Mouse (Mus musculus): Measurements from ENCODE around the gene Ccin. TPM values are rescaled to one million over a fixed set of nuclear protein-coding genes. Genes with fewer than 3 reads are reported as not detected.

Gene Ccin
- polyA plus RNA-seq (2015; fragmentation: Nextera tagmentation; extraction: Ambion mirVana): not detected in 2 replicates

DNA sequence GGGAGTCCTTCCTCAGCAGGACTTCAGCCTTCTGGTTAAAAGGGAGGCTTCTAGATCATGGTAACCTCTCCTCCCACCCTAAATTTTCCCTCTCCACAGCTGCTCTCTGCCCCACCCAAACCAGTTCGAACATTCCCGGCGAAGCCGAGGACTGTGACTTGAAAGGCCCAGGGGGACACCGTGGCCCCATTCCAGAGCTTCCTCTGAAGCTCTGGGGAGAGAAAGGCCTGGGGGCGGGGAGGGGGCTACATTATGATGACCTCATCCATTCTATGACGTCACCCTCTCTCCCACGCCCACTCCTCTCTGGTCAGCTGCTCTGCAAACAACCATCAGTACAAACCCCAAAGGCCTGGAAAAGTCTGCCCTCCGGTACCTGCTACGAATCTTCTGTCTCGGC is at the start of gene Ccin:
Gene Ccin, plus strand, starts transcription at position 303 of the 400 bp plus-strand sequence.
- no peak for ATAC-seq
- Histone ChIP-seq H3K4me2 (ENCODE audit: low read length) (peak within 1 kb of the TSS; percentile 73), H3K27me3 (ENCODE audit: control insufficient read depth, insufficient read depth, low read depth, low read length) (peaks cover 7% of the 10 kb centered on the region), H3K4me3 (ENCODE audit: low read depth, low read length) (peak within 1 kb of the TSS; percentile 39), H3K27ac (ENCODE audit: low read length) (no peak within 1 kb of the TSS), H3K4me1 (ENCODE audit: control insufficient read depth, insufficient read depth, low read length) (peaks cover 8% of the 10 kb centered on the region; the same call in 1 of the 2 replicates), H3K9ac (ENCODE audit: low read depth, low read length) (peak within 1 kb of the TSS; percentile 66), H3K9me3 (replicated peaks; ENCODE audit: control insufficient read depth, low read length, poor library complexity, severe bottlenecking) (no peaks in the 10 kb centered on the region), H3K36me3 (ENCODE audit: control insufficient read depth, insufficient read depth, low read length) (no peaks in the 10 kb centered on the region)
- WGBS: 85% methylated on average over 11 of the region's 11 CpGs

DNA sequence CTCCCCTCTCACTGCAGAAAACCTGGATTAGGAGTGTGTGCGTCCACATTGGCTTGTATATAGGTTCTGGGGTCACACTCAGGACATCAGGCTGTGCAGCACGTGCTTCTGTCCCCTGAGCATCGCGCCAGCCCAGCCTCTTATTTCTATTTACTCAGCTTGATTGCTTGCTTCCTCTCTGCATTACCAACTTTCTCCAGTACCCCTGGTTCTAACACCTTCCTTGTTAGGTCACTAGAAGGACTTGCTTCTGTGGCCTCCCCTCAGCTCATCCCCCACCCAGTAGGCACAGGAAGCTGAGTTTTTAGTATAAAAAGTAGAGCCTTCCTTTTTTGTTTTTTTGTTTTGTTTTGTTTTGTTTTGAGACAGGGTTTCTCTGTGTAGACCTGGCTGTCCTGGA is 47.1 kb upstream of the Ccin start:
- no peak for ATAC-seq
- Histone ChIP-seq H3K4me2 (ENCODE audit: low read length) (no peak overlapping the region), H3K27ac (ENCODE audit: low read length) (no peak overlapping the region), H3K36me3 (ENCODE audit: control insufficient read depth, insufficient read depth, low read length) (peaks cover 17% of the 10 kb centered on the region), H3K9me3 (replicated peaks; ENCODE audit: control insufficient read depth, low read length, poor library complexity, severe bottlenecking) (no peaks in the 10 kb centered on the region), H3K27me3 (ENCODE audit: control insufficient read depth, insufficient read depth, low read depth, low read length) (no peaks in the 10 kb centered on the region), H3K4me1 (ENCODE audit: control insufficient read depth, insufficient read depth, low read length) (no peaks in the 10 kb centered on the region), H3K9ac (ENCODE audit: low read depth, low read length) (no peak overlapping the region), H3K4me3 (ENCODE audit: low read depth, low read length) (no peak overlapping the region)
- WGBS: 86% methylated on average over 4 of the region's 4 CpGs

DNA sequence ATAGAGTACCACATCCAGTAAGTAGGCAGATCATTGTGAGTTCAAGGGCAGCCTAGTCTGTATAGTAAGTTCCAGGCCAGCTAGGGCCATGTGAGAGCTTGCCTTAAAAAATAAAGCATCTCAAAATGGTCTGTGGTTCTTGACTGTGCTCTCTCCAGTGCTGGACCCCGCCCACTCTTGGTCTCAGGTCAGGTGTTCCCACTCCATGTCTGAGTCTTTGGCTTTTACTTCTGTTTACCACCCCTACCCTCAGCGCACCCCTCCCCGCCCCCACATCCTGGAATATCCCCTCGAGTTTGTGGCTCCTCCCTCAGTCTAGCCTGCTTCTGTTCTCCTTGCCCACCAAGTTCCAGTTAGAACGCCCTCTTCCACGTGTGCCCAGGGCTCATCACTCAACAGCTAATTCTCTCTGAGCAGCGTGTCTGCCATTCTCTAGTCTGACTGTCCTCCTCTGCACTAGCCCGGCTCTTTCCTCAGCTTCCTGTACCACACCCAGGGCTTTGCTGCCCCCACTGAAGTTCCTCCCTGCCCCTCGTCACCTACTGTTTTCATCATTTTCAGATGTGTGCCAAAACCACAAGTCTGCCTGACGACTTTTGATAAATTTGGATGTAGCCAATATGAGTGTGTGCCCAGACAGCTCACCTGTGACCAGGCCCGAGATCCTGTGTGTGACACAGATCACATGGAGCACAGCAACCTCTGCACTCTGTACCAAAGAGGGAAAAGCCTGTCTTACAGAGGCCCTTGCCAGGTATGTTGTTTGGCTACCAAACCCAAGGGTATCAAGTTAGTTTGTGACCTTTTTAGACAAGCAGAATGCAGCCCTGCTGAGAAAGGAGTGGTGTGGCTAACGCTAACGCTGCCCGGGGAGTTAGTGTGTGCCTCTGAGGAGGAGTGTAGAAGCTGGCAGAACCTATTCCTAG is 46.3 kb upstream of the Ccin start:
- no peak overlapping the region for H3K9ac ChIP-seq (ENCODE audit: low read depth, low read length)
- no peak overlapping the region for H3K27ac ChIP-seq (ENCODE audit: low read length)
- H3K27me3 ChIP-seq (ENCODE audit: control insufficient read depth, insufficient read depth, low read depth, low read length): no peaks in the 10 kb centered on the region
- ATAC-seq: no peak
- 82% methylated on average over 14 of the region's 14 CpGs for WGBS
- no peak overlapping the region for H3K4me2 ChIP-seq (ENCODE audit: low read length)
- no peaks in the 10 kb centered on the region for H3K9me3 ChIP-seq (replicated peaks; ENCODE audit: control insufficient read depth, low read length, poor library complexity, severe bottlenecking)
- H3K4me1 ChIP-seq (ENCODE audit: control insufficient read depth, insufficient read depth, low read length): no peaks in the 10 kb centered on the region
- peaks cover 17% of the 10 kb centered on the region for H3K36me3 ChIP-seq (ENCODE audit: control insufficient read depth, insufficient read depth, low read length)
- no peak overlapping the region for H3K4me3 ChIP-seq (ENCODE audit: low read depth, low read length)

DNA sequence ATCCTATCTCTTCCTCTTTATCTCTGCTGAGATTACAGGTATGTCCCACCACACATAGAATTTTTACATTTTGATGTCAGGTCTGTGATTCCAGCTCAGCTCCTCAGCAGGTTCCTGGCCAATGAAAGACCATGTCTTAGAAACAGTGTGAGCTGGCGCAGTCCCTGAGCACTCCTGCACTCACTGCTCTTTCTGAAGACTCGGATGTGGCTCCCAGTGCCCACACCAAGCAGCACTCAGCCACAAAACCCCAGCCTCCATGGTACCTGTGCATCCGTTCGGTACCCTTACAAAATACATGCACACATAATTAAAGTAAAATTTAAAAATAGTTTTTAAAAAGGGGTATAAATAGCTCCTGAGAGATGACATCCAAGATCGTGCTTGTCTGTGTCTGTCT is 42.0 kb upstream of the Ccin start:
- Histone ChIP-seq H3K4me3 (ENCODE audit: low read depth, low read length) (no peak overlapping the region), H3K36me3 (ENCODE audit: control insufficient read depth, insufficient read depth, low read length) (peaks cover 20% of the 10 kb centered on the region), H3K27ac (ENCODE audit: low read length) (no peak overlapping the region), H3K9me3 (replicated peaks; ENCODE audit: control insufficient read depth, low read length, poor library complexity, severe bottlenecking) (no peaks in the 10 kb centered on the region), H3K27me3 (ENCODE audit: control insufficient read depth, insufficient read depth, low read depth, low read length) (no peaks in the 10 kb centered on the region), H3K4me2 (ENCODE audit: low read length) (no peak overlapping the region), H3K4me1 (ENCODE audit: control insufficient read depth, insufficient read depth, low read length) (no peaks in the 10 kb centered on the region), H3K9ac (ENCODE audit: low read depth, low read length) (no peak overlapping the region)
- no peak for ATAC-seq
- WGBS: 87% methylated on average over 5 of the region's 5 CpGs

DNA sequence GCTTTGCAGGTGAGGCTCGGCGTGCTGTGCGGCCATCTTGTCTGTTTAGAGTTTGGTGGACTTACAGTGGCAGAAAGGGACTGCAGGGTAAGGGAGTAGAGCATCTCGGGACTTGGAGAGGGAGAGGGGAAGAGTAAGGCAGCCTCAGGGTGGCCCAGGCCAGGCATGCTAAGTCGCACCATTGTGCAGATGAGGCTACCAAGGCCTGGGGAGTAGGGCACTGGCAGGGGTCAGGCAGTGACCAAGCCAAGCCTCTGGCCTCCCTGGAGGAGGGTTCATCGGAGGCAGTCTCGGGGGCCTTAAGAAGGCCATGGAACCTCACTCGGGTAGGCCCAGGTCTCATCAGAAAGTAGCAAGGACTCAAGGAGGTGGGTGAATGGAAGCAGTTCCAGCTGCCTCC is 40.9 kb upstream of the Ccin start:
- Histone ChIP-seq H3K36me3 (ENCODE audit: control insufficient read depth, insufficient read depth, low read length) (peaks cover 20% of the 10 kb centered on the region), H3K4me3 (ENCODE audit: low read depth, low read length) (no peak overlapping the region), H3K9me3 (replicated peaks; ENCODE audit: control insufficient read depth, low read length, poor library complexity, severe bottlenecking) (no peaks in the 10 kb centered on the region), H3K4me1 (ENCODE audit: control insufficient read depth, insufficient read depth, low read length) (no peaks in the 10 kb centered on the region), H3K4me2 (ENCODE audit: low read length) (no peak overlapping the region), H3K9ac (ENCODE audit: low read depth, low read length) (no peak overlapping the region), H3K27ac (ENCODE audit: low read length) (no peak overlapping the region), H3K27me3 (ENCODE audit: control insufficient read depth, insufficient read depth, low read depth, low read length) (no peaks in the 10 kb centered on the region)
- no peak for ATAC-seq
- WGBS: 82% methylated on average over 8 of the region's 8 CpGs

- no peaks in the 10 kb centered on the region for H3K9me3 ChIP-seq (replicated peaks; ENCODE audit: control insufficient read depth, low read length, poor library complexity, severe bottlenecking)
- H3K9ac ChIP-seq (ENCODE audit: low read depth, low read length): no peak overlapping the region
- no peak overlapping the region for H3K4me2 ChIP-seq (ENCODE audit: low read length)
- H3K36me3 ChIP-seq (ENCODE audit: control insufficient read depth, insufficient read depth, low read length): peaks cover 2% of the 10 kb centered on the region; the same call in 1 of the 2 replicates
- no peak overlapping the region for H3K4me3 ChIP-seq (ENCODE audit: low read depth, low read length)
- H3K27me3 ChIP-seq (ENCODE audit: control insufficient read depth, insufficient read depth, low read depth, low read length): no peaks in the 10 kb centered on the region
- ATAC-seq: no peak
- no peaks in the 10 kb centered on the region for H3K4me1 ChIP-seq (ENCODE audit: control insufficient read depth, insufficient read depth, low read length)
- WGBS: 94% methylated on average over 2 of the region's 2 CpGs
- H3K27ac ChIP-seq (ENCODE audit: low read length): no peak overlapping the region
Observed at GRCm38 (mm10) chr4:43947571-43947970, 35.7 kb upstream of the Ccin start.

- peaks cover 9% of the 10 kb centered on the region for H3K4me1 ChIP-seq (ENCODE audit: control insufficient read depth, insufficient read depth, low read length)
- H3K4me3 ChIP-seq (ENCODE audit: low read depth, low read length): peak within 1 kb of the TSS; percentile 72
- H3K9ac ChIP-seq (ENCODE audit: low read depth, low read length): peak within 1 kb of the TSS; percentile 85
- no peaks in the 10 kb centered on the region for H3K27me3 ChIP-seq (ENCODE audit: control insufficient read depth, insufficient read depth, low read depth, low read length)
- peak within 1 kb of the TSS; percentile 59 for H3K27ac ChIP-seq (ENCODE audit: low read length)
- ATAC-seq: peak; percentile 85
- peak within 1 kb of the TSS; percentile 96 for H3K4me2 ChIP-seq (ENCODE audit: low read length)
- H3K9me3 ChIP-seq (replicated peaks; ENCODE audit: control insufficient read depth, low read length, poor library complexity, severe bottlenecking): no peaks in the 10 kb centered on the region
- H3K36me3 ChIP-seq (ENCODE audit: control insufficient read depth, insufficient read depth, low read length): no peaks in the 10 kb centered on the region
- WGBS: under 1% methylated on average over 39 of the region's 45 CpGs
Observed at GRCm38 (mm10) chr4:43957292-43957845, 25.9 kb upstream of the Ccin start, which contains the start of gene Glipr2. TSS of gene Glipr2 (plus strand) at chr4:43957401.

DNA sequence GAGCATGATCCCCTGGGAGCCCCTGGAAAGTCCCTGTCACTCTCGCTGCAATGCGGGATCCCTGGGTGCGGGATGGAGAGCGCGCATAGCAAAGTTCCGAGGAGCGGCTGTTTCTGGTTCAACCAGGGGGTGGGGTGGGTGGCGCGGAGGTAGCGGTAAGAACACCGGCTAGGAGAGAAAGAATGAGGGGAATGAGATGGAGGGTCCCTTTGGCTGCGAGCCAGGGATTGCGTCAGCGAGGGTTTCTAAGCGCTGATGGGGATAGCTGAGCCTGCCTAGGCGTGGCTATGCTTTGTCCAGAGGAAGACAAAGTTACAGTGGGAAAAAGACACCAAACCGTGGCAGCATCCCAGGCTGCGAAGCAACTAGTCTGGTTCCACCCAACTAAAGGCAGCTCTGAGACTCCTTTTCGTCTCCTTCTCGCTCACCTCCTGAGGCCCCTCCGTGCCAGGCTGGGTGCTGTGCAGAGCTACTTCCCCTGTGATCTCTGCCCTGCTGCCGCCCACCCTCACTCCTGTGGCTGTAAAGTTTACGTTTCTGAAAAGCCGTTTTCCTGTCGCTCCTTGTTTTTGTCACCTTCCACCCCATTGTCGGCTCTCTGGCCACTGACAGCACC is 25.3 kb upstream of the Ccin start:
- WGBS: 0% methylated on average over 26 of the region's 26 CpGs
- peak overlapping the region; percentile 85 for H3K9ac ChIP-seq (ENCODE audit: low read depth, low read length)
- H3K4me3 ChIP-seq (ENCODE audit: low read depth, low read length): peak overlapping the region; percentile 72
- H3K9me3 ChIP-seq (replicated peaks; ENCODE audit: control insufficient read depth, low read length, poor library complexity, severe bottlenecking): no peaks in the 10 kb centered on the region
- H3K27ac ChIP-seq (ENCODE audit: low read length): peak overlapping the region; percentile 59
- H3K36me3 ChIP-seq (ENCODE audit: control insufficient read depth, insufficient read depth, low read length): no peaks in the 10 kb centered on the region
- no peaks in the 10 kb centered on the region for H3K27me3 ChIP-seq (ENCODE audit: control insufficient read depth, insufficient read depth, low read depth, low read length)
- peak overlapping the region; percentile 96 for H3K4me2 ChIP-seq (ENCODE audit: low read length)
- peak; percentile 69 for ATAC-seq
- H3K4me1 ChIP-seq (ENCODE audit: control insufficient read depth, insufficient read depth, low read length): peaks cover 9% of the 10 kb centered on the region

Measured in midbrain, embryonic 16.5 days (tissue).